Mouse (Mus musculus) heart, adult 8-10 months (tissue): Measurements from ENCODE around the gene Brd3os. TPM values are rescaled to one million over a fixed set of nuclear protein-coding genes. Genes with fewer than 3 reads are reported as not detected.

ENCODE experiments used
- DNase-seq: peaks from one replicate; pipeline ENCODE4 v3.0.0; 2022; ENCODE audit warnings: low spot score
- total RNA-seq, 4 experiments: library from RNA; stranded (reverse); gene quantifications; 2 replicates each; pipeline ENCODE4 v1.2.4; 2022

Gene Brd3os
- total RNA-seq, result 1 to 10 TPM; 1.2 to 2.0 (median 1.9) TPM

GRCm38 (mm10) chr2:27441767-27442707 lies at the start of gene Brd3os:
Brd3os (plus strand) TSS chr2:27442324.
- peak; percentile 93 for DNase-seq

GRCm38 (mm10) chr2:27394158-27394832 lies 47.8 kb upstream of the Brd3os start:
- DNase-seq, result no peak

GRCm38 (mm10) chr2:27396656-27397440 lies 45.3 kb upstream of the Brd3os start:
- DNase-seq, result no peak

- DNase-seq, result no peak
Measured at GRCm38 (mm10) chr2:27400083-27400482, 42.0 kb upstream of the Brd3os start.

- no peak for DNase-seq
Measured at GRCm38 (mm10) chr2:27401544-27401943, 40.6 kb upstream of the Brd3os start.

GRCm38 (mm10) chr2:27404375-27405093 lies 37.6 kb upstream of the Brd3os start:
- DNase-seq, result no peak

GRCm38 (mm10) chr2:27405094-27405884 lies 36.8 kb upstream of the Brd3os start:
- no peak for DNase-seq

- DNase-seq, result no peak
Measured at GRCm38 (mm10) chr2:27406928-27407327, 35.2 kb upstream of the Brd3os start.

GRCm38 (mm10) chr2:27408194-27408593 lies 33.9 kb upstream of the Brd3os start:
- DNase-seq, result no peak

- DNase-seq, result no peak
Measured at GRCm38 (mm10) chr2:27410518-27411140, 31.5 kb upstream of the Brd3os start.

- no peak for DNase-seq
Measured at GRCm38 (mm10) chr2:27411688-27412174, 30.4 kb upstream of the Brd3os start.

GRCm38 (mm10) chr2:27412245-27412800 lies 29.8 kb upstream of the Brd3os start:
- DNase-seq, result no peak

- no peak for DNase-seq
Measured at GRCm38 (mm10) chr2:27413582-27413935, 28.6 kb upstream of the Brd3os start.

GRCm38 (mm10) chr2:27413936-27414657 lies 28.0 kb upstream of the Brd3os start:
- DNase-seq, result no peak

- DNase-seq, result no peak
Measured at GRCm38 (mm10) chr2:27415060-27415783, 26.9 kb upstream of the Brd3os start.

GRCm38 (mm10) chr2:27416425-27416824 lies 25.7 kb upstream of the Brd3os start:
- peak; percentile 38 for DNase-seq

GRCm38 (mm10) chr2:27417648-27418153 lies 24.4 kb upstream of the Brd3os start:
- DNase-seq, result no peak

GRCm38 (mm10) chr2:27418577-27419070 lies 23.5 kb upstream of the Brd3os start:
- peak; percentile 40 for DNase-seq
